Mouse (Mus musculus): ENCODE data around the gene Mrpl18. TPM values are rescaled to one million over a fixed set of nuclear protein-coding genes. Genes with fewer than 3 reads are reported as not detected.
A peak's percentile ranks its signal among the peaks of the same experiment; 100 is the strongest.
"Not testable (repeated sequence)": the region's sequence is repeated elsewhere in the genome, so short reads cannot be mapped to it uniquely, and the experiment has no call there.

The Mrpl18 gene
- 10 to 100 TPM; 63.4 to 64.5 TPM for total RNA-seq (2021)
- long read RNA-seq, transcript Mrpl18-201 (4 exons, 1,219 nt), result major isoform, 31 of 36 reads
- long read RNA-seq, partial matches to known transcripts, result 2 of 36 reads
- long read RNA-seq, other reads (novel, unspliced or antisense), result 3 of 36 reads

DNA sequence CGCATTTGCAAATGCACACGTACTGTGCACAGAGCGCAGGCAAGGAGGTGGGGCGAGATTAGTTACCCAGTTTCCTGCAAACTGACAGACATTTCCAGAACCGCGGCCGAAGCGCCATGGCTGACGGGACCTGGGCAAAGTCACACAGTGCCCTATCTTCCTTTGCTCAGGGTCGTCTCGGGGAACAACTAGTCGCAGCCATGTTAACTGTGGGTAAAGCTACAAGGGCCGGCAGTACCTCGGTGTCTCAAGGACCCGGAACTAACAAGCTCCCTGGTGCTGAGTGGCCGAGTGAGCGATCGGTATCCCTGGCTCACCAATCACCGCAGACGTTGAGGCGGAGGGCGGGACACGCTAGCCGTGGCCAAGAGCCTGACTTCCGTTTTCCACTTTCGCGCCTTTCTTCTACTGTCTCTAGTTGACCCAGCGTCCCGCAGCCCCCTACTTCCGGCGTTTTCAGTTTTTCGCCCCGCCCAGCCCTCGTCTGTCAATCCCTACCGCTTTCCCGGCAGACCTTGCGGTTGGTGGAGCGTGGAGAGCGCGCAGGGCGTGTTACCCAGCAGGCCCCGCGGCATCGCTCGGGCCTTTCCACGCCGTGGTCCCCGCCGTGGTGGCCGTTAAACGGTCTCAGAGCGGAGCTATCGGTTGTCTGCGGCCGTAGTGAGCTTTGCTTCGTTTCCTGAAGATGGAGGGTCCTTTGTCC, at the start of gene Mrpl18:
Gene Mrpl18, minus strand, starts transcription at position 465 of the 703 bp plus-strand sequence.
- DNase-seq (ENCODE audit: low spot score in 2 of 2), result peak; percentile 100

DNA sequence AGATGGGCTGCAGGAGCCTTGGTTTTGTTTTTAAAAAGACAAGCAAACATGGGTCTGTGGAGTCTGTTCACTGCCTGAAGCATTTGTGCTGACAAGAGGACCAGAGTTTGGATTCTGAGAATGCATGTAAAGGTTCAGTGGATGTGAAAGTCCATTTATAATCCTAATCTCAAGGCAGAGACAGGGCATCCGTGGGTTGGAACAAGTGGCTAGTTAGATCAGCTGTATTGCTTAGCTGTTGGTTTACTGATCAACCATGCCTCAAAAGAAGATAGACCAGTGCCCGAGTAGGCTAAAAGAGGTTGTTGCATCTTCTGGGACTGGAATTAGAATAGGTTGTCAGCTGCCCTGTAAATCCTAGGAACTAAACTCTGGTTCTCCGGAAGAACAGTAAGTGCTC, 47.3 kb upstream of the Mrpl18 start:
- no peak for DNase-seq (ENCODE audit: low spot score in 2 of 2)

DNA sequence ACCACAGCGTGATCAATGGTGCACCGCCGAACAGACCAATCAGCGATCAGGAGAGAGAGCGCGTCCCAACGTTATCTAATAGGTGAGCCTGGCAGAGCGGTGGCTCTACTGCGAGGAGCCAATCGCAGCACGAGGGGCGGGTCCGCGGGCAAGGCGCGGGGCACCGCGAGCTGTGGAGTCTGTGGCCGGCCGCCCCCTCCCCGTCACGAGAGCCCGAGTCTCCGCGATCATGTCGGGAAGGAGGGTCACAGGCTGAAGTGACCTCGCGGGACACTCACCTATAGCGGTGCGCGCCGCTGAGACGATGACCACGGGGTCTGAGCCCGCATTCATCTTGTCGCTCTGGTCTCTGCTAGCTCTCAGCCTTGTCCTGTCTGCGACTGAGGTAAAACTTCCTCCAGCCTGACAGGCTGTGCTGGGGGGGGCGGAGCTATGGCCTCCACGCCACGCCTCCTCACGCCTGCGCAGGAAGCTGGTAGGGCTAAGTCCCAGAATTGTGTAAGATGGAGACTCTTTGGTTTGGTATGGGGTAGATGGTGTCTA, 44.3 kb upstream of the Mrpl18 start, which contains the start of gene Acat2:
Gene Acat2, minus strand, starts transcription at position 417 of the 543 bp plus-strand sequence.
- DNase-seq (ENCODE audit: low spot score in 2 of 2), result peak; percentile 91 to 96

DNA sequence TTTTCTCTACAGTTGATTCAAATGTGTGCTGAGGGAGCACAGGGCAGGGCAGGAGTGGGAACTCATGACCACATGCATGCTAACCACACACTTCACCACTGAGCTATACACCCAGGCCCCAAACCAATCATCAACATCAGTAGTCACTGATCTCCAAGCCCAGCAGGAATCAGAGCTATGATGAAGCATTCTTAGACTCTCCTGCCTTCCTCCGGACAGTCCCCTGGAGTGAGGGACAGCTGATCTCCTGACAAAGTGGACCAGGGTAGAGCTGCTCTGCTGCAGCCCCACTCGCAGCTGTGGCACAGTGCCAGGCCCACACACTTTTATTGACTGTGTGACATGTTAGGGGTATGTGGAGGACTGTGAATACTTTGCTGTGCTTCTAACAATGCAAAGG, 43.2 kb upstream of the Mrpl18 start:
- DNase-seq (ENCODE audit: low spot score in 2 of 2), result not testable (repeated sequence)

DNA sequence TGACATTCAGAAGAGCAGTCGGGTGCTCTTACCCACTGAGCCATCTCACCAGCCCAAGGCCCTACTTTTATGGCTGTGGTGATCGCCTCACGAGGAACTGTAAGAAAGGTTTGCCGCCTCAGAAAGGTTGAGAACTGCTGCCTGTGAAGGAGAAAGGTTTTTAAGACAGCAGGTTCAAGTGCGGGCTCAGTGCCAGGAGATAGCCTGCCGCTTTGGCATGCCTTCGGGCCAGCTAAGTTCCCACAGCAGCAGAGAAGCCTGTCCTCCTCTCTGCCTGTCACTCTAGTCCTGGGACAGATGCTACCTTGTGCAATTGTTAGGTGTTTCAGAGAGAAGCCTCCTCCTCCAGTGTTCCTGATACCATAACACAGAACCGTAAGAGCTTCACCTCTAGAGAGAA, 40.5 kb upstream of the Mrpl18 start:
- DNase-seq (ENCODE audit: low spot score in 2 of 2), result no peak

DNA sequence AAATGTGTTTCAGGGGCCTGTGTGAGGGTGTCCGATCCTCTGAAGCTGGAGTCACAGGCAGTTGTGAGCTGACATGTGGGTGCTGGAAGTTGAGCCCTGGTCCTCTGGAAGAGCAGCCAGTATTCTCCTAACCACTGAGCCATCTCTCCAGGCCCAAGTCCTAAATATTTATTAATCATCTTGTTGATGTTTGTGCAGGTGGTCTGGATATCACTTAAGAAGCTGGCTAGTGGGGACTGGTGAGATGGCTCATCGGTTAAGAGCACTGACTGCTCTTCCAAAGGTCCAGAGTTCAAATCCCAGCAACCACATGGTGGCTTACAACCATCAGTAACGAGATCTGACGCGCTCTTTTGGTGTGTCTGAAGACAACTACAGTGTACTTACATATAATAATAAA, 33.5 kb upstream of the Mrpl18 start:
- DNase-seq (ENCODE audit: low spot score in 2 of 2), result no peak

DNA sequence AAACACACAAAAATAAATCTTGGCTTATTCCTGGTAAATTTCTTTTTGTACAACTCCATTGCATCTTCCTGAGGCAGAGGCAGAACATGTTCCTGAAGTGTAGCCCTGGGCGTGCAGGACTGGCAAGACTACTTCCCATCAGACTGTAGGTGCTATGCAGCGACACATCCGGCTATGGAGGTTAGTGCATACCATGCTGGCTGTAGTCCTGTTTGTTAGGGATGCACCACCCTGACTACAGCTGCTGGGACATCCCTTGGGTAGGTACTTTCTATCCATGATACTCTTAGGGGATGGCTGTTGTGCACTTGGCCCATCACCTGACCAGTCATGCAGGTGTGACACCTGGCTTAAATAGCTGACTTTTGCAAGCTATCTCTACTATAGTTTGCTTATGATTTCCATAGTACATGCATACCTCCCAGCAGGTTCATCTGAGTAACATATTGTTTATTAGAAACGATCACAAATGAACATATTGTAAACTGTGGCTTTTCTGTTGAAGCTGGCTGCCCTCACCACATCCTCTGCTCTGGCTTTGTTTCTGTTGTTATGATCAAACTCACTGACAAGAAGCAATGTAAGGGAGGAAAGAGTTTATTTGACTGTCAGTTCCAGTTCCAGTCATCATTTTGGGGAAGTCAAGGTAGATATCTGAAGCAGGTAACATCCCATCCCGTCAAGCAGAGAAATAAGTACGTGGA, 26.5 kb upstream of the Mrpl18 start:
- no peak for DNase-seq (ENCODE audit: low spot score in 2 of 2)

DNA sequence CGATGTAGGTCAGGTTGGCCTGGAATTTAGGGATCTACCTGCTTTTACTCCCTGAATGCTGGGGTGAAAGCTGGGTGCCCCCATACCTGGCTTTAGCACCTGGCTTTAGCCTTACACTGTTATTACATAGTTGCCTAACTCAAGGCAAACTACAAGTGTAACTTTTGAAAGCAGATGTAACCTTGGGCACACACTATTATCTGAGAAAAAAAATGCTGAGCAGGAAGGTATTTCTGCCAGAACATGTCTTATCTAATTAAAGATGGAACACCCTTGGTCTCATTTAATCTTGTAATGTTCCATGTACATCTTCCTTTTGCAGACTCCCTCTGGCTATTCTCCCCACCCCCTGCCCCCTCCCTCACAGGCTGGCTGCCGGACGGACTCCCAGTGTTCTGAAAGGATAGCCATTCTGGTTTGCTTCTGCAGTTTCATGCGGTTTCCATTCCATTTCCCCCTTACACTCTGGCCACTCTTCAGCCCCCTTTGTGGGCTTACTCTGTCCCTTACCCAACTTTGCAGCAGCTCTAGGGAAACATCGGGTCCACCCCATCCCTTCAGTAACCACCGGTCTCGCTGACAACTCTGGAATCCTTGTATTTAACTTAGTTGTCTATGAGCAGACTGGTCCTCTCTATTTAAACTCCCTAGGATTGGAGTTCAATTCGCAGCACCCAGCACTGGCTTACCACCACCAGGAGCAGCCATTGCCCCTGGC, 25.6 kb upstream of the Mrpl18 start:
- DNase-seq (ENCODE audit: low spot score in 2 of 2), result no peak

DNA sequence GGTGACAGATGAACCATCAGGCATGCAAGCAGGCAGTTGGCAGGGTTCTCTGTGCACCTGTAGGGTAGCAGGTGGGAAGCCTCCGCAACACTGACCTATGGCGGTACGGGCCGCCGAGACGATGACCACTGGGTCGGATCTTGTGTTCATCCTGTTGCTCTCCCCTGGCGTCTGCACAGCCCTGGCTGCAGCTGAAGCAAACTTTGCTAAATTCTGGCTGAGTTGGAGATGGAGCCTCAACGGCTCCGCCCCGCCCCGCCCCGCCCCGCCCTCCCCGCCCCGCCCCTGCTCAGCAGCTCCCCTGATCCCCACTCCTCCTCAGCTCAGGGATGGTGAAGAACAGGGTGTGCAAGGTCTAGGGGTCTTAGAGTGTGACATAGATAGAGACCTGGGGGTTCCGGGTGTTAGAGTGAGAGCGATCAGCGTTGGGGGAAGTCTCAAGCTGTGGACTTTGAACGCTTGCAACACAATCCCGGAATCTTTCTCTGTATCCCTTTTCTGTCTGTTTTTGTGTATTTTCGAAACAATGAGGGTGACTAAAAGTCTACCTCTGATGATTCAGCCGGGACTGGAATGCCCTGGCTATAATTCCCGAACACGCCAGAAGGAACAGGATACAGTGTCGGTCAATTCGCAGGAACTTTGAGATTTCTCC, 24.1 kb upstream of the Mrpl18 start, which contains the start of gene Acat3:
Gene Acat3, minus strand, starts transcription at position 450 of the 655 bp plus-strand sequence.
- no peak for DNase-seq (ENCODE audit: low spot score in 2 of 2)

DNA sequence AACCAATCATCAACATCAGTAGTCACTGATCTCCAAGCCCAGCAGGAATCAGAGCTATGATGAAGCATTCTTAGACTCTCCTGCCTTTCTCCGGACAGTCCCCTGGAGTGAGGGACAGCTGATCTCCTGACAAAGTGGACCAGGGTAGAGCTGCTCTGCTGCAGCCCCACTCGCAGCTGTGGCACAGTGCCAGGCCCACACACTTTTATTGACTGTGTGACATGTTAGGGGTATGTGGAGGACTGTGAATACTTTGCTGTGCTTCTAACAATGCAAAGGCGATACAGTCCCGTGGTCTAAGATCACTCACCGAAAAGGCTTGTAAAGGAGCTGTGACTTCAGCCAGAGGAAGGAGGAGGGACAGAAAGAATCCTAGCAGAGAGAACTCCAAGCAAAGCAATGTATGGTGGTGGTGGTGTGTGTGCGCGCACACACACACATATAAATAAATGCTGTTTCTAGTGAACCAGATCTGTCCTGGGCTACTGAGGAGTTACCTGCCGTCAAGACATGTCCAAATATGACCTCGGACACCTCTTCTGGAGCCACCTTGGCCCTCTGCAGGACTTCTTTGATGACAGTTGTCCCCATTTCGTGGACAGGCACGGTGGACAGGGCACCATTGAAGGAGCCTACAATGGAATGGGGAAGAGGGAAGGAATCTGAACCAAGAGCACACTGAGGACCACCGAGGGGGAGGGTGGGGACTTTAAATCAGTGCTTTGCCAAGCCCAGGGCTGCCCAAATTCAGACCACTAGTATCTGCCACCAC, 23.4 kb upstream of the Mrpl18 start:
- not testable (repeated sequence) for DNase-seq (ENCODE audit: low spot score in 2 of 2)

DNA sequence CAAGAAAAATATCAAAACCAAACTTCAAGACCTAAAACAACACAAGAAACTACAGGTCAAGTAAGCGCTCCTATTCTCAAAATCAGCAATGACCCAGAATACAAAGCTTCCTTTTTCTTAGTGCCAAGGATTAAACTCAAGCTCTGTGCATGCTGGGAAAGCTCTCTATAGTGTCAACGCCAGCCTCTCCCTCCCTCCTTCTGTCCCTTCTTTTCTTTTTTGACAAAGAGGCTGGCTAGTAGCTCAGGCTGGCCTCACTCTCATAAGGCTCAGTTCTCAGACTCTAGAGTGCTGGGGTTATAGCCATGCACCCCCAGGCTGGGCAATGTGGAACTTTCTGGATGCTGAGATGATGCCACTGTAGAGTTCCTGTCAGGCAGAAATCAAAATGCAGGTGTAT, 21.9 kb upstream of the Mrpl18 start:
- DNase-seq (ENCODE audit: low spot score in 2 of 2), result no peak

DNA sequence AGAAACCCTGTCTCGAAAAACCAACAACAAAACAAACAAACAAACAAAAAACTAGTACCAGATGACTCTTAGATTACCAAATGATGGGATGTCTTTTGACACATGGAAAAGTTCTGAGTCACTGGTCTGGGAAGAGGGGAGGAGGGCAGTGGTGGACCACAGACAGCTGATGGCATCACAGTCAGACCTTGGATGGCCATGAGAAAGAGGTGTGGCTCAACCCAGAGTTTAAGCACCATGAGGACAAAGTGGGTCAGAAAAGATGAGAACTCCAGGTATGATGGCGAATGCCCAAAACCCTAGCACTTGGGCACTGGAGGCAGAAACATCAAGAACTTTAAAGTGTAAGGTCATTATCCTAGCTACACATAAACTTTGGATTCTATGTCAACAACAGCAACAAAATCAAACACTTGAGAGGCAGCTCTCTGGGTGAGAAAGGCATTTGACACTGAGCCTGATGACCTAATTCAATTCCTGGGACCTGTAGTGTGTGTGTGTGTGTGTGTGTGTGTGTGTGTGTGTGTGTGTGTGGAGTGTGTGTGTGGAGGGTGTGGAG, 21.3 kb upstream of the Mrpl18 start:
- DNase-seq (ENCODE audit: low spot score in 2 of 2), result no peak

DNA sequence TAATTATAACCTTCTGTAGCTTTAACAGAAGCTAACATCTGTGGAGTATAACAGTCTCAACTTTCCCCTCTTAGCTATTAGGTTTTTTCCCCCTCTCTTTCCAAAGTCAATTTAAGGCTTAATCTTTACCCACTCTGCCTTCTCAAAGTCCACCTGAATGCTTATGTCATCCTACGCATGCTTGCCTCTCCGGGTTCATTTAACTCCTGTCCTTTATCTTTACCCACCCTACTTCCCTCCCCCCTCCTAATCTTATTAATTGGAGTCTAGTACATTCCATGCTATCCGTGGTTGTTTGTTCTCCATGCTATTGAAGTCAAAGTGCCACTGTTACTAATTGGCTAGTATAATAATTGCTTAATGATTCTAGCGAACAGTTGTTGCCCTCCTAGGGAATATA, 19.6 kb upstream of the Mrpl18 start:
- no peak for DNase-seq (ENCODE audit: low spot score in 2 of 2)

DNA sequence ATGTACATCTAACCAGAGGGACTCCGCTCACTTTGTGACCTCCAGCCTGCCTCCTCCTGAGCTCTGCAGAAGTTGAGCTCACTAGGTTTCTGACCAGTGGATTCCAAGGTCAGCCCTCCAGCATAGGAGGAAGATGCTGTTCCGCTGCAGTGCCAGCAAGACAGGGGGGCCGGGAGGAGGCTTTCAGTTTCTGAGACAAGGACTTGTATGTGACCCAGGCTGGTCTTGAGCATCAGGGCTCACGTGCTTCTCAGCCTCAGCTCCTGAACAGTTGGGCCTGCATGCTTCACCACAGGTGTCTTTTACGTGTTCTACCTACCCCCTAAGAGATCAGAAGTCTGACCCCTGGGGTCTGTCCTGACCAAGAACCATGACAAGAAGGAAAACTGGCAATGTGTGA, 15.4 kb upstream of the Mrpl18 start:
- DNase-seq (ENCODE audit: low spot score in 2 of 2), result not testable (repeated sequence)

DNA sequence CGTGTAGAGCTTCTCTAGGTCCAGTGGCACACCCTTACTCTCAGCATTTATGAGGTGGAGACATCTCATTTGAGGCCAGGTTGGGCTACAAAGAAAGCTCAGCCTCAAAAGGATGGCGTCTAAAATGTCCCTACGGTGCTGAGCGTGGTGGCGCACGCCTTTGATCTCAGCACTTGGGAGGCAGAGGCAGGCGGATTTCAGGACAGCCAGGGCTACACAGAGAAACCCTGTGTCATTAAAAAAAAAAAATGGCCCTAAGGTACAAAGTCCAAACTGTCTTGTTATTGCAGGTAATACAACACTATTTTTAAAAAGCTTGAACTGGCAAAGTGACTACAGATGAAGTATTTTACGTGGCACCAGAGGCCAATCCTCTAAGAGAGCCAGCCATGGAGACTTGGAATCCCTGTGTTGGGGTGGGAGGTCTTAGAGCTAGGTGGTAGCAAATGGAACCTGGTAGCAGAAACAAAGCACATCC, 9.6 kb upstream of the Mrpl18 start:
- DNase-seq (ENCODE audit: low spot score in 2 of 2), result no peak

DNA sequence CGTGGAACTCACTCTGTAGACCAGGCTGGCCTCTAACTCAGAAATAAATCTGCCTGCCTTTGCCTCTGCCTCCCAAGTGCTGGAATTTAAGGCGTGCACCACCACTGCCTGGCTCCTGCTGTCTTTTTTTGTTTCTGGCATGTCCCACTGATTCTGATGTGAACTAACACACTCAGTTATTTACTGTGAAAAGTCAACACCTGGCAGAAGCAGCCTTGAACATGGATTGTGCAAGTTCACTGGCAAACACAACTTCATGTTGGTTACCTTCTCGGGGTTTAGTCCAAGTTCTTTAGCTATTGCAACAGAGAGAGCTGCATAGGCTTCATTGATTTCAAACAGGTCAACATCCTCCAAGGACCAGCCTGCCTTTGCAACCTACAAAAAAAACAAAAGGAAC, 8.9 kb upstream of the Mrpl18 start:
- no peak for DNase-seq (ENCODE audit: low spot score in 2 of 2)

DNA sequence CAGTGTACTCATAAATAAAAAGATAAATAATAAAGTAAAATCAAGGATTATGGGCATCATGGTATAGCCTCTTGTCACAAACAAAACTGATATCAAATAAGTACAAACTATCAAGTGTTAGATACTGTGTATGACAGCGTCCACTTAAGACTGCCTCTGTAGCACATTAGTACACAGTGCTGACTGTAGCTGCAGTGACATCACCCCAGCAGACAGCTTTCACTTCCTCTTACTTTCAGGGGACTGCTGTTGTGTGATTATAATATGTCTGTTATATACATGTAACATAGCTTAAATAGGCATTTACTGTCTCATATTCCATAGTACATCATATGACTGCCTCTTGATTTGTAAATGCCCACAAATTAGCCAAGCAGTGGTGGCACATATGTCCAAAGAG, 4.9 kb upstream of the Mrpl18 start:
- no peak for DNase-seq (ENCODE audit: low spot score in 2 of 2)

DNA sequence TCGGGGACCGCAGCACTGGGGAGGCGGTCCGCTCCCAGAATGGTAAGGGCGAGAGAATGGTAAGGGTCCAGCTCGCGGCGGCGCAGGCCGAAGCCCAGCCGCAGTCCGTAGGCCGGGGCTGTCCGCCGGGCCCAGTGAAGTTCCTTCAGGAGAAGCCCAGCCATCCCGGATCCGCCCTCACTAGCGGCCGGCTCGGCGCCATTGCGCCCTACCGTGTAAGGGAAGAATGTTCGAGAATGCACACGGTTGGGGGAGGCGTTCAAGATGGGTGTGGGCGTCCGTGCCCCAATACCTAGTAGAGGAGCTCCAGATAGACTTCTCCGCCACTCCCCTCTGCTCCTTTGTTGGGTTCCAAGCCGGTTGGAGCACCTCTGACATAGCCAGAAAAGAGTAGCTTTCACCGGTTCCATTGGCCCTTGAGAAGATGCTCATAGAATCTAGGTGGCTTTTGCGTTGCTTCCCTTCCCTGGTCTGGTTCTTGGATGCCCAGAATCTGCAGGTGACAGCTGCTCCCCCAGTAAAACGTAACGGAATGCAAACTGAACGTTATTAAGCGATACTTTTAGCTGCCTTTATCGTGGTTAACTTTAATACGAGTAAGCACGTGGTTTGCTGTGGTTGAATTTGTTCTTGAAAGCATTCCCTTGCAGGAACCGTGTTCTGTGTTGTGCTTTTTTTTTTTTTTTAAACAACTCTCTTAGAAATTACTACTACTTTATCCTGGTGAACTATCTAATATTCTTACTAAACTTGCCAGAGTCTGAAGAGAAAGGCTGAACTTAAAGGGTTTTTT, 639 bp upstream of the Mrpl18 start:
- DNase-seq (ENCODE audit: low spot score in 2 of 2), result peak; percentile 42 to 51

DNA sequence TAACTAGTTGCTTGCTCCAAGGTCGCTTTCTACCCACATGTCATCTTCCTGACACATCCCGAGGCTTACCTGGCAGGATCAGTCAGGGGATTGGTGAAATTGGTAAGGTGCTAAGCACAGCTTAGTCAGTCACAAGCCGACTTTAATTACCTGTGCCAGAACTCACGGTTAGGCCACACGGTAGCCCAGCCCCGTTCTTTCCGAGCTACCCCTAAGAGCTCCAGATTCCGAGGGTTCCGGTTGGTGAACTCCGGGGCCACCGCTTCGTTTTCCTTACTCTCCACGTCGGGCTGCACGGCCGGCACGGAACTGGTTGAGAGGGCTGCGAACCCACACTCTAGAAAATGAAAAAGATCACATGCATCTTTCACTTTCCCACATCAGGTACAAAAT, 661 bp downstream of the Mrpl18 start, which contains the start of gene Tcp1:
Gene Tcp1, plus strand, starts transcription at position 214 of the 393 bp plus-strand sequence.
- no peak for DNase-seq (ENCODE audit: low spot score in 2 of 2)
